ENCODE assay signal across 16 mouse cellular contexts in the genomic region with DNA sequence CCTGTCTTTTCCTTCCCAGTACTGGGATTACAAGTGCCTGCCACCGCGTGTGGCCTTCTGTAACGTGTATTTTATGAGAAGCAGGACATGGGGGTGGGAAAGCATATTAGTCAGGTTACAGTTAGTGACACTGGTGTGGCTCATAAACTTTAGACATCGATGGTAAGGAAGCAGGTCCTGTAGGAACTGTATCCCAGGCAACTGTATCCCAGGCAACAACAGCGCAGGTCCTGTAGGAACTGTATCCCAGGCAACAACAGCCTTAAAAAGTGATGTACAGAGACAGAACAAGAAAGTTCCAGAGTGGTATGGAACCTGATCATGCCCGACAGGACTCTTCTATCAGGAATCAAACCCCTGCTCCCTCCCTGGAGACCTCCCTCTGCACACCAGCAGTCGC. TPM values are rescaled to one million over a fixed set of nuclear protein-coding genes. Genes with fewer than 3 reads are reported as not detected.
A peak's percentile ranks its signal among the peaks of the same experiment; 100 is the strongest.
DNase-seq lines count a peak whose midpoint lies in the region; ATAC-seq lines count a peak whose summit lies in the region.
"Had no signal": no experiment of that assay in that cellular context is flagged by ENCODE, and none has a peak within 500 bp of the region (broad histone marks: within the 10 kb centered on the region; RNA-seq: fewer than 3 reads in every experiment).

No protein-coding gene starts in this region.

- no peak overlapping the region for H3K4me2 ChIP-seq in hindbrain, embryonic 12.5 days (replicated peaks)
- H3K4me2 ChIP-seq in midbrain, embryonic 11.5 days = no peak overlapping the region
- H3K4me2 ChIP-seq in limb, embryonic 12.5 days = no peak overlapping the region
- H3K4me2 ChIP-seq: limb, embryonic 15.5 days had no signal

- intact Hi-C loops in heart, postnatal 25 days (cut with DNase I) = no loop called here

- no peak for ATAC-seq in hindbrain, embryonic 12.5 days (ENCODE audit: low FRiP score)
- ATAC-seq in midbrain, embryonic 11.5 days (ENCODE audit: low FRiP score) = no peak
- ATAC-seq in limb, embryonic 12.5 days (ENCODE audit: insufficient number of reproducible peaks, insufficient read depth, low FRiP score, low TSS enrichment, low read depth) = no peak

- H3K9ac ChIP-seq in hindbrain, embryonic 12.5 days = no peak overlapping the region
- no peak overlapping the region for H3K9ac ChIP-seq in midbrain, embryonic 11.5 days (ENCODE audit: low read length)
- no peak overlapping the region for H3K9ac ChIP-seq in limb, embryonic 12.5 days (replicated peaks)
- H3K9ac ChIP-seq: limb, embryonic 15.5 days had no signal

- peaks cover 34% of the 10 kb centered on the region for H3K4me1 ChIP-seq in hindbrain, embryonic 10.5 days (replicated peaks)
- peaks cover 22% of the 10 kb centered on the region for H3K4me1 ChIP-seq in hindbrain, embryonic 12.5 days
- H3K4me1 ChIP-seq in midbrain, embryonic 10.5 days = peaks cover 31% of the 10 kb centered on the region
- H3K4me1 ChIP-seq in midbrain, embryonic 11.5 days (ENCODE audit: control insufficient read depth, insufficient read depth, low read length) = no peaks in the 10 kb centered on the region; the same call in 1 of the 2 replicates
- H3K4me1 ChIP-seq in limb, embryonic 12.5 days (replicated peaks) = peaks cover 45% of the 10 kb centered on the region

- 78% methylated on average over 7 of the region's 7 CpGs for WGBS in hindbrain, embryonic 10.5 days
- WGBS in hindbrain, embryonic 12.5 days = 75% methylated on average over 7 of the region's 7 CpGs
- 84% methylated on average over 7 of the region's 7 CpGs for WGBS in midbrain, embryonic 10.5 days
- 84% methylated on average over 7 of the region's 7 CpGs for WGBS in midbrain, embryonic 11.5 days
- WGBS in limb, embryonic 12.5 days = 50% methylated on average over 7 of the region's 7 CpGs

- H3K9me3 ChIP-seq in hindbrain, embryonic 10.5 days = no peaks in the 10 kb centered on the region
- no peaks in the 10 kb centered on the region for H3K9me3 ChIP-seq in hindbrain, embryonic 12.5 days (replicated peaks)
- no peaks in the 10 kb centered on the region for H3K9me3 ChIP-seq in midbrain, embryonic 10.5 days (replicated peaks)
- H3K9me3 ChIP-seq in midbrain, embryonic 11.5 days (ENCODE audit: control insufficient read depth, low read length) = no peaks in the 10 kb centered on the region
- H3K9me3 ChIP-seq in limb, embryonic 12.5 days = no peaks in the 10 kb centered on the region
- H3K9me3 ChIP-seq: limb, embryonic 15.5 days had no signal

- 0 out of 2 replicates have a peak overlapping the region, but pooled peaks have one; percentile 13 for H3K27ac ChIP-seq in hindbrain, embryonic 10.5 days
- no peak overlapping the region for H3K27ac ChIP-seq in hindbrain, embryonic 12.5 days
- 0 out of 2 replicates have a peak overlapping the region, but pooled peaks have one; percentile 13 for H3K27ac ChIP-seq in midbrain, embryonic 10.5 days (replicated peaks)
- no peak overlapping the region for H3K27ac ChIP-seq in midbrain, embryonic 11.5 days (ENCODE audit: low read depth, low read length)
- H3K27ac ChIP-seq in limb, embryonic 12.5 days = peak overlapping the region; percentile 41; the same call in 1 of the 2 replicates
- H3K27ac ChIP-seq: heart, adult 2 months; limb, embryonic 15.5 days; macrophage had no signal

- peaks cover 28% of the 10 kb centered on the region for H3K36me3 ChIP-seq in hindbrain, embryonic 10.5 days
- H3K36me3 ChIP-seq in hindbrain, embryonic 12.5 days = peaks cover 21% of the 10 kb centered on the region; the same call in 1 of the 2 replicates
- peaks cover 32% of the 10 kb centered on the region for H3K36me3 ChIP-seq in midbrain, embryonic 10.5 days
- H3K36me3 ChIP-seq in midbrain, embryonic 11.5 days (ENCODE audit: control insufficient read depth, insufficient read depth, low read length) = no peaks in the 10 kb centered on the region
- peaks cover 43% of the 10 kb centered on the region for H3K36me3 ChIP-seq in limb, embryonic 12.5 days

- H3K4me3 ChIP-seq in hindbrain, embryonic 10.5 days = no peak overlapping the region
- H3K4me3 ChIP-seq in hindbrain, embryonic 12.5 days = no peak overlapping the region
- H3K4me3 ChIP-seq in midbrain, embryonic 10.5 days = no peak overlapping the region
- no peak overlapping the region for H3K4me3 ChIP-seq in midbrain, embryonic 11.5 days (ENCODE audit: low read depth, low read length)
- no peak overlapping the region for H3K4me3 ChIP-seq in limb, embryonic 12.5 days (replicated peaks)
- H3K4me3 ChIP-seq: heart, adult 2 months; limb, embryonic 15.5 days had no signal

- no peak for DNase-seq in hindbrain, embryonic 10.5 days (ENCODE audit: low spot score)
- no peak for DNase-seq in midbrain, embryonic 10.5 days (ENCODE audit: low spot score)
- no peak for DNase-seq in midbrain, embryonic 11.5 days (ENCODE audit: low spot score, missing footprints)
- peak; percentile 62 for DNase-seq in right cerebral cortex, postnatal 14 days
- DNase-seq in urinary bladder, adult 18-20 months (ENCODE audit: low spot score in 2 of 2) = no peak
- no peak for DNase-seq in heart, postnatal 25 days (ENCODE audit: low spot score)
- DNase-seq: adrenal gland, adult 8-10 months; cerebellum, postnatal 10 days; heart, adult 2 months; heart, postnatal 36 days; lung, adult 2 months had no signal

- no peaks in the 10 kb centered on the region for H3K27me3 ChIP-seq in hindbrain, embryonic 10.5 days (ENCODE audit: insufficient read depth, poor library complexity, severe bottlenecking)
- H3K27me3 ChIP-seq in hindbrain, embryonic 12.5 days = no peaks in the 10 kb centered on the region
- no peaks in the 10 kb centered on the region for H3K27me3 ChIP-seq in midbrain, embryonic 10.5 days (ENCODE audit: low read depth, poor library complexity, severe bottlenecking)
- no peaks in the 10 kb centered on the region for H3K27me3 ChIP-seq in midbrain, embryonic 11.5 days (ENCODE audit: control insufficient read depth, insufficient read depth, low read length)
- H3K27me3 ChIP-seq in limb, embryonic 12.5 days = no peaks in the 10 kb centered on the region
- H3K27me3 ChIP-seq: limb, embryonic 15.5 days had no signal

RNA-seq across cellular contexts. Expression of gene Cep295nl, which starts 20.8 kb away (rescaled TPM):
- 0.19 and 0.21 TPM in 2 replicates for polyA plus RNA-seq in hindbrain, embryonic 10.5 days (2016; fragmentation: Nextera tagmentation; extraction: Ambion mirVana)
- polyA plus RNA-seq in hindbrain, embryonic 12.5 days (2016; fragmentation: Nextera tagmentation; extraction: Ambion mirVana) = 0.43 and 0.48 TPM in 2 replicates
- polyA plus RNA-seq in midbrain, embryonic 10.5 days (2016; fragmentation: Nextera tagmentation; extraction: Ambion mirVana) = 0.06 and 0.21 TPM in 2 replicates
- polyA plus RNA-seq in midbrain, embryonic 11.5 days (2014; fragmentation: Nextera tagmentation; extraction: Ambion mirVana) = 0.23 and 0.40 TPM in 2 replicates
- polyA plus RNA-seq in limb, embryonic 12.5 days (2016; fragmentation: Nextera tagmentation; extraction: Ambion mirVana) = 0.59 and 0.60 TPM in 2 replicates
- 1 to 10 TPM in 1 of 2 experiments, under 1 TPM in 1; 0.84 to 1.1 TPM for total RNA-seq in heart, postnatal 25 days (2021)
- polyA plus RNA-seq: spleen, adult 2 months had no signal

RNA-seq across cellular contexts. Expression of gene Usp36, which starts 31.5 kb away (rescaled TPM):
- 18.9 and 21.6 TPM in 2 replicates for polyA plus RNA-seq in hindbrain, embryonic 10.5 days (2016; fragmentation: Nextera tagmentation; extraction: Ambion mirVana)
- polyA plus RNA-seq in hindbrain, embryonic 12.5 days (2016; fragmentation: Nextera tagmentation; extraction: Ambion mirVana) = 17.1 and 19.9 TPM in 2 replicates
- polyA plus RNA-seq in midbrain, embryonic 10.5 days (2016; fragmentation: Nextera tagmentation; extraction: Ambion mirVana) = 20.4 and 23.6 TPM in 2 replicates
- polyA plus RNA-seq in midbrain, embryonic 11.5 days (2014; fragmentation: Nextera tagmentation; extraction: Ambion mirVana) = 8.7 and 9.0 TPM in 2 replicates
- polyA plus RNA-seq in limb, embryonic 12.5 days (2016; fragmentation: Nextera tagmentation; extraction: Ambion mirVana) = 20.1 and 21.3 TPM in 2 replicates
- total RNA-seq in heart, postnatal 25 days (2021) = 10 to 100 TPM; 12.0 to 14.5 TPM

RNA-seq across cellular contexts. Expression of gene Timp2, which starts 34.0 kb away (rescaled TPM):
- polyA plus RNA-seq in hindbrain, embryonic 10.5 days (2016; fragmentation: Nextera tagmentation; extraction: Ambion mirVana) = 28.6 and 36.3 TPM in 2 replicates
- polyA plus RNA-seq in hindbrain, embryonic 12.5 days (2016; fragmentation: Nextera tagmentation; extraction: Ambion mirVana) = 66.2 and 68.3 TPM in 2 replicates
- polyA plus RNA-seq in midbrain, embryonic 10.5 days (2016; fragmentation: Nextera tagmentation; extraction: Ambion mirVana) = 29.0 and 32.1 TPM in 2 replicates
- 40.1 and 42.8 TPM in 2 replicates for polyA plus RNA-seq in midbrain, embryonic 11.5 days (2014; fragmentation: Nextera tagmentation; extraction: Ambion mirVana)
- polyA plus RNA-seq in limb, embryonic 12.5 days (2016; fragmentation: Nextera tagmentation; extraction: Ambion mirVana) = 77.6 and 91.3 TPM in 2 replicates
- 100 to 1,000 TPM; 121 to 138 TPM for total RNA-seq in heart, postnatal 25 days (2021)

Comparison
In these comparisons a context has a peak if more than half of its experiments do, and no peak if none do; other contexts are left out.
1. H3K27ac ChIP-seq: peak in hindbrain, embryonic 10.5 days (single experiment), midbrain, embryonic 10.5 days (single experiment) and limb, embryonic 12.5 days (single experiment); none in hindbrain, embryonic 12.5 days (single experiment) and midbrain, embryonic 11.5 days (single experiment).